Mouse (Mus musculus) C3H10T1/2 (cell line): ENCODE measurements around the gene Dennd5b. TPM values are rescaled to one million over a fixed set of nuclear protein-coding genes. Genes with fewer than 3 reads are reported as not detected.

Source experiments
- polyA plus RNA-seq, 2 experiments: library from polyadenylated mRNA; unstranded; fragments of >200 nt; fragmentation: generic; extraction: Trizol; gene quantifications; one replicate each; pipeline ENCODE4 v1.2.1; 2012; ENCODE audit warnings: missing spikeins in 2 of 2

Gene Dennd5b
- 1 to 10 TPM in 1 of 2 experiments, under 1 TPM in 1; 0.99 to 2.2 TPM for polyA plus RNA-seq

DNA sequence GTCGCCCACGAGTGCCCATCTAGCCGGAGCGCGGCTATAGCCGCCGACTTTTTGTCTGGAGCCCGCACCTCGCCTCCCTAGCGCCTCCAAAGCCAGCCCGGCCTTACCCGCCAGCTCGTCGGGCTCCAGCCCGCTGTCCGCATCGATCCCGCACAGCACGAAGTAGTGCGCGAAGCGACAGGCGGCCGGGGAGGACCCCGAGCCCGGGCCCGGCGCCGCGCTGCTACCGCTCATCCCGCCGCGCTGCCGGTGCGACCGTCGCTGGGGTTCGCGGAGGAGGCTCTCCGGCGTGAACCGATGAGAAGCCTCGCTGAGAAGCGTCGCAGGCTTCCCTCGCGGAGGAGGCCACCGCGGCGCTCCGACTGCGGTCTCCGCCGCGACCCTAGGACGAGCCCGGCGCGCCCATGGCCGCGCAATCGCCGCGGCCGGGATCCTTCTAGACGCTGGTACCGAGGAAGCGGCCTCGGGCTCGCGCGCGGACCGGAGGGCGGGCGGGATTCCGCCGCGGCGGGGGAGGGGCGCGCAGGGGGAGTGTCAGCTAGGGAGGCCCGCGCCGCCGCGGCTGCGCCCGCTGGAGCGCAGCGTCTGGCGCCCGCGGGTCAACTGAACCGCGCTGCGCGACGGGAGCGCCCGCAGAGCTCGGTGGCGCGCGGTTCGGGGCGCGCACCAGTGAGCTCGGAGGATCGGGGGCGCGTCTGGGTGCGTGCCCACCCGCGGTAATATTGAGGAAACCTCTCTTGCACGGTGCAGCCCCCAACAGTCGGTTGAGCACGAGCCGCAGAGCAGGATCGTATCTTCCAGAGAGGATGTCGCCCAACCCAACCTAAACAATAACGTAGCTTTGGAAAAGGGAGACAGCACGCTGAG is at the start of gene Dennd5b:
Gene Dennd5b (minus strand): TSS at position 605 of the 867 bp plus-strand sequence.

DNA sequence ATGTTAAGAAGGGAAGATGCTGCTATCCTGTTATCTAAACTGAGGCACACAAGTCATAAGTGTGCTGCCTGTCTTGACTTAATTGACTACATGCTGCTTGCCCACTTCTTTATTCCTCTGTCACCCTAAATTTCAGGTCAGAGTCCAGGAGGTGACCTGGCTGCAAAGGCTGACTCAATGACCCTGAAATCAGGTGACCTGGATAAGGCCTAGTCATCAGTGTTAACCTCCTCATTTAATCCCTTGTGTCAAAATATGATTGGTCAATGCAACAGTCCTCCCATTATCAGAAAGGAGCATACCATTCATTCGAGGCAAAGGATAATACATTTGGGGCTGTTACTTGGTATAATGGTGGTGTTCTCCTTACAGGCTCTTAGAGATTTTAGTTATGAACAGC is 38.0 kb upstream of the Dennd5b start, which contains the start of gene Etfbkmt:
Gene Etfbkmt (plus strand): TSS at position 379 of the 400 bp plus-strand sequence.

DNA sequence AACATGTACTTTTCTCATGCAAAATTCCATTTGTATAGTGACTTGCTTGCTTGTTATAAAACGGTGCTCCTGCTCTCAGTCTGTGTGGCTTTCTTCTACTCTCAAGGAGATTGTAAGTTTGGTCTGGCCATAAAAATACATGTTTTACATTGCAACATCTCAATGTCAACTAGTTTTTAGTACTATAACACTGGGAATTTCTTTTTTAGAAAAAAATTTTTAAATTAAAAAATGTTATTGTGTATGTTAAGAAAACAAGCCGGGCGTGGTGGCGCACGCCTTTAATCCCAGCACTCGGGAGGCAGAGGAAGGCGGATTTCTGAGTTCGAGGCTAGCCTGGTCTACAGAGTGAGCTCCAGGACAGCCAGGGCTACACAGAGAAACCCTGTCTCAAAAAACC is 28.4 kb upstream of the Dennd5b start, which contains the start of gene Gm10203:
Gene Gm10203 (plus strand): TSS at position 301 of the 400 bp plus-strand sequence.

DNA sequence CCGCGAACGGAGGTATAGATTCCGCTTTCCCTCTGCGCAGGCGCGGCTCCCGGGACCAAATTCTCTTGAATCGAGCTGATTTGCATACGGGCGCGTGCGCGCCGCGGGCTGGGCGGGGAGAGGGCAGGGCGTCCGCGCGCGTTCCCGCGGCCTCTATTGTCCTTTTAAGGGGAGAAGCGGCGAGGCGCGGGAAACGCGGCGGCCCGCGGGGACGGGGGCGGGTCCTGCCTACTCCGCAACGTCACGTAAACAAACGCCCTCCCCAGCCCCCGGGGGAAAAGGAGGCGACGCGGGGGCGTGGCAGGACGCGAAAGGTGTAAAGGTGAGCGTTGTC is 155.1 kb downstream of the Dennd5b start, which contains the start of gene Sinhcaf:
Gene Sinhcaf (minus strand): TSS at position 59 of the 334 bp plus-strand sequence.

Other genes starting within 250 kb of the Dennd5b start
- gene Caprin2, start 205.4 kb downstream of the Dennd5b start, polyA plus RNA-seq = 1 to 10 TPM in 1 of 2 experiments, under 1 TPM in 1; 0.70 to 8.1 TPM
- 1 to 10 TPM in 1 of 2 experiments, under 1 TPM in 1; 0.88 to 1.7 TPM for gene Sinhcaf, start 155.2 kb downstream of the Dennd5b start, polyA plus RNA-seq
- gene Gm10203, start 28.5 kb upstream of the Dennd5b start, polyA plus RNA-seq = not detected
- gene Etfbkmt, start 38.2 kb upstream of the Dennd5b start, polyA plus RNA-seq = 1 to 10 TPM in 1 of 2 experiments, under 1 TPM in 1; 0.32 to 2.3 TPM
- 1 to 10 TPM in 1 of 2 experiments, under 1 TPM in 1; 0.50 to 8.9 TPM for gene Amn1, start 87.0 kb upstream of the Dennd5b start, polyA plus RNA-seq
- 1 to 10 TPM in 1 of 2 experiments, under 1 TPM in 1; 0.47 to 5.0 TPM for gene Resf1, start 207.7 kb upstream of the Dennd5b start, polyA plus RNA-seq